Mouse (Mus musculus) cerebellum, adult (tissue): ENCODE measurements around the gene Dock3.

Experiments
- ATAC-seq: cut with Nextera tagmentation; 2 replicates; pipeline ENCODE4 v1.9.2; 2017; ENCODE audit warnings: mild to moderate bottlenecking, moderate library complexity, mixed read lengths; ENCODE audit not compliant: insufficient number of reproducible peaks, low FRiP score, low TSS enrichment

Gene Dock3

GRCm38 (mm10) chr9:106891829-106892551 is 339.7 kb downstream of the Dock3 start, which contains the start of gene Manf:
TSS of gene Manf (minus strand) at chr9:106891979.
- ATAC-seq = peak; percentile 93

- ATAC-seq = no peak
Observed at GRCm38 (mm10) chr9:106891341-106891741, 340.4 kb downstream of the Dock3 start.

GRCm38 (mm10) chr9:106890496-106891240 is 341.0 kb downstream of the Dock3 start:
- no peak for ATAC-seq

GRCm38 (mm10) chr9:106889321-106889720 is 342.4 kb downstream of the Dock3 start:
- no peak for ATAC-seq

GRCm38 (mm10) chr9:106888346-106888745 is 343.4 kb downstream of the Dock3 start:
- ATAC-seq = no peak

GRCm38 (mm10) chr9:106886828-106887702 is 344.6 kb downstream of the Dock3 start, which contains the start of gene Rbm15b:
TSS of gene Rbm15b (minus strand) at chr9:106887428.
- peak; percentile 57; the same call in 1 of the 2 replicates for ATAC-seq

- peak; percentile 5; the same call in 1 of the 2 replicates for ATAC-seq
Observed at GRCm38 (mm10) chr9:106885901-106886731, 345.6 kb downstream of the Dock3 start.

- no peak for ATAC-seq
Observed at GRCm38 (mm10) chr9:106884996-106885900, 346.5 kb downstream of the Dock3 start.

- no peak for ATAC-seq
Observed at GRCm38 (mm10) chr9:106884306-106884705, 347.4 kb downstream of the Dock3 start.

GRCm38 (mm10) chr9:106883085-106883484 is 348.6 kb downstream of the Dock3 start:
- ATAC-seq = no peak

- ATAC-seq = no peak
Observed at GRCm38 (mm10) chr9:106882176-106882575, 349.5 kb downstream of the Dock3 start.

- no peak for ATAC-seq
Observed at GRCm38 (mm10) chr9:106881071-106881755, 350.5 kb downstream of the Dock3 start.

GRCm38 (mm10) chr9:106879471-106879870 is 352.2 kb downstream of the Dock3 start:
- ATAC-seq = no peak

- no peak for ATAC-seq
Observed at GRCm38 (mm10) chr9:106876666-106877065, 355.0 kb downstream of the Dock3 start.

- no peak for ATAC-seq
Observed at GRCm38 (mm10) chr9:106874216-106874615, 357.5 kb downstream of the Dock3 start.

GRCm38 (mm10) chr9:106858036-106858435 is 373.7 kb downstream of the Dock3 start:
- ATAC-seq = no peak

GRCm38 (mm10) chr9:106856664-106857063 is 375.0 kb downstream of the Dock3 start:
- no peak for ATAC-seq
